Mouse (Mus musculus) spleen, adult 2 months (tissue): ENCODE results near the gene Gm45140.

Source experiments
- CTCF ChIP-seq: fragments of 200-500 bp; IDR thresholded peaks from 2 replicates; pipeline ENCODE4 v1.5.1; 2011; ENCODE audit warnings: mild to moderate bottlenecking, inconsistent platforms; ENCODE audit not compliant: insufficient read depth, insufficient read length, insufficient replicate concordance; ENCODE audit errors: extremely low read depth
- POLR2A ChIP-seq: fragments of 200-500 bp; IDR thresholded peaks from 2 replicates; pipeline ENCODE4 v1.6.1; 2011; ENCODE audit warnings: low read depth, low read length, inconsistent platforms

DNA sequence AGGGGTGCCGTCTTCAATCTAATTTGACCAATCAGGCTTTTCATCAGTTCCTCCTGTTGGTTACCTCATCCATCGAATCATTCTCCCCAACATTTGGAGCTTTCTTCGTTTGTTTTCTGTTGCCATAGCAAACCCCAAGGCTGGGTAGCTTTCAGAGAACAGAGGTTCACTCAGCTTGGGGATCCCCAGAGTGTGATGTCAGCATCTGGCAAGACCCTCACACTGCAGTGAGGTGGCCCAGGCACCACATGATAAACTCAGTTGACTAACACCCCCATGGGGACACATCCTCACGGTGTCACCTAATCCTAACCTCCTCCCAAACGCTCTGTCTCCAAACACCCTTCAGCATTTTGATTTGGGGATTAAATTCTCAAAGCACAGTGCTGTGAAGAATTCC is 92.3 kb downstream of the Gm45140 start:
- TF ChIP-seq POLR2A (no peak), CTCF (no peak)
